Mouse (Mus musculus): ENCODE data around the gene Ngly1.

The Ngly1 gene

DNA sequence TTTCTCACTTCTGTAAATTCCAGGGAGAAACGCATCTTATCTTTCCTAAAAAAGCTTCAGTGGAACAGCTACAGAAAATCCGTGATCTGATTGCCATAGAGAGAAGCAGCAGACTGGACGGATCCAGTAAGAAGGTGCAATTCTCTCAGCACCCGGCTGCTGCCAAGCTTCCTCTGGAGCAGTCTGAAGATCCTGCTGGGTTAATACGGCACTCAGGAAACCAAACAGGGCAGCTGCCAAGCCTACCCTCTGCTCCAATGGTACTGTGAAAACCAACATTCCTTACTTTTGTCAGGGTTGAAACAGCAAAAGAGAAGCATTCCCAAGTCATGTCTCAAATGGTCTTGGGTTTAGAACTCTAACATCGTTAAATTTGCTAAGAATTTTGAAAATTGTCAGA, 11.5 kb downstream of the Ngly1 start:
- no peak for DNase-seq (ENCODE audit: low read depth, low spot score)

DNA sequence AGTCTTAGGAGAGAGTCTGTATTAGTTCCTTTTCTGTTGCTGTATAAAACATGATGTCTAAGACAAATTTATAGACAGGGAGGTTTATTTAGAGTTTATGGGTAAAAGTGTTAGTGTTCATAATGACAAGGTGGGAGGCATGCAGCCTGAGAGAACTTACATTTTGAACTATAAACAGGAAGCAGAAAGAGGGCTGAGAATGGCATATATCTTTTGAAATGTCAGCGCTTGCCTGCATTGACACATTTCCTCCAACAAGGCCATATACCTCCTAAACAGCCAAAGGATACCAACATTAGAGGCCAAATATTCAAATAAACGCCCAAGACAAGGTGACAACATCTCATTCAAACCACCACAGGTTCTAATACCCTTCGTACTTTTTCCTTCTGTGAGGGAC, 12.8 kb downstream of the Ngly1 start:
- DNase-seq (ENCODE audit: low read depth, low spot score): no peak

DNA sequence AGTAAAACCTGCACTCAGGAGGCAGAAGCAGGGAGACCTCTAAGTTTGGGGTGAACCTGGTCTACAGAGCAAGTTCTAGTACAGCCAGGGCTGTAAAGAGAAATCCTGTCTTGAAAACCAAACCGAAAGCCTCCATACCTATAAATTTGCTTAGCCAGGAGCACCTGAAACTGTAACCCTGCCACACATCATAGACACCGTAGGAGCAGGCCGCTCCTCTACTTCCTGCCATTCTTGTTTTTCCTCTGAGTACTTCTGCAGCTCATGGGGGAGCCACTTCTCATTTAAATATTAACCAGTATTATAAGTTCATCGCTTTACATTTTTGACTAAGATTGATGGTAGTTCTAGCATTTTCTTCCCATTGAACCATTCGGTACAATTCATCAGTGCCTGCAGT, 17.9 kb downstream of the Ngly1 start:
- DNase-seq (ENCODE audit: low read depth, low spot score): no peak

DNA sequence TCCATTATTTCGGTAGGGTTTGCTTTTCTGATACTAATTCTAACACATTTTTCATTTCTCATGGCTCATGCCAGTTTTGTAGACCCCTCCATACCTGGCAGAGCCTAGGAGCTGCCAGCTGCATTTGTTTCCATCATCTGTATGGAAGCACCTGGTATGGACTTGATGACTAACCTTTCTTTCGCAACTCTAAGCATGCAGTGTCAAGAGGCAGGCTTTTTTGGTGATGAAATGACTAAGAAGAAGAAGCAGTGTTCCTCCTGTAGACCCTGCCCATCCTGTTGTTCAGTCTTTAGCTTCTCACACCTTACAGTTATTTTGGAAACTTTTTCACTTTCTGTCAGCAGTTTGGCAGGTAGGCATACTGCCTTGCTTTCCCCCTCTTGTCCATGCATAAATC, 20.7 kb downstream of the Ngly1 start:
- DNase-seq (ENCODE audit: low read depth, low spot score): no peak

DNA sequence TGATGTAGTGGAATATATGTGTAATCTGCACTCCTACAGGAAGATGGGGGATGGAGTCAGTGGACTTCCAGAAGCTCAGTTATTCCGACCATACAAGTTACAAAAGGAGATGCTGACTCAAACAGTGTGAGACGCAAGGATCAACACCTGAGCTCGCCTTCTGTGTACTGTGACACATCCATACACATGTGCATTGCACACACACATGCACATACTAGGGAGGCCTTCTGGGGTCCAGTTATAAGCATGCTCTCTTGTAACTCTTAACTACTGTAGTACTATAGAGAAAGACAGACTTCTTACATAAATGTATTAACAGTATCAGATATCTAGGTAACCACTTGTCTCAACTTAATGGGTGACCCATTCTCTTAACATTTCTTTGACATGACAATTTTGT, 24.6 kb downstream of the Ngly1 start:
- no peak for DNase-seq (ENCODE audit: low read depth, low spot score)

DNA sequence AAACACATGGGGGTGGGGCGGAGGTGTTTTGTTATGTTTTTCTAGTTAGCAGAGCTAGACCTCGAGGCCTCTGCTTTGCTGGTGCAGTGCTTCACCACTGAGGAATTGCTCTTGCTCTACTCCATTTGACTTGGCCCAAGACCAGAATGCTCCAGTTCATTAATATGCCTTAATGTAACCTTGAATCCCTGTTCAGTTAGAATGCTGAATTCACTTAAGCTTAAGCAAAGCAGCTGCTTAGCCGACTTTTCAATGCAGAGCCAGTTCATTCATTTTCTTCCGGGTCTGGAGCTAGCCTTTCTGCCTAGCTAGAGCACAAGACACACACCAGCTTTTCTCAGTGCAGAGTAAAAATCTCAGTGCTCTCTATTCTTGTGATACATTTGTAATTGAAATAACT, 30.1 kb downstream of the Ngly1 start:
- DNase-seq (ENCODE audit: low read depth, low spot score): no peak

DNA sequence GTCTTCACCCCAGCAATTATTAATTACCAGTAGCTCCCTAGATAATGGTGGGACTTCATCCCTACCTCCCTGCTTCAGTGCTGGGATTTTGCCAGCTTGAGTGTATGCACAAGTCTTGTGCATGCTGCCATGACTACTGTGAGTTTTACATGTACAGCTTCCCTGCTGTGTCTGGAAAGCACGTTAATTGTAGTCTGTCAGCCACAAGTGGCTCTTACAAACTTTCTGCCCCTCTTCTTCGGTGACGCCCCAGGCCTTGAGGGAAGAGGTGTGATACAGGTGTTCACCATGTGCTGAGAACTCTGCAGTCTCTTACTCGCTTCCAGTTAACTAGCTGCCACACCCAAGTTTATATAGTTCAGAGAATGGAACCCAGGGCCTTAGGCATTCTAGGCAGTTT, 34.9 kb downstream of the Ngly1 start:
- peak; percentile 65 for DNase-seq (ENCODE audit: low read depth, low spot score)

DNA sequence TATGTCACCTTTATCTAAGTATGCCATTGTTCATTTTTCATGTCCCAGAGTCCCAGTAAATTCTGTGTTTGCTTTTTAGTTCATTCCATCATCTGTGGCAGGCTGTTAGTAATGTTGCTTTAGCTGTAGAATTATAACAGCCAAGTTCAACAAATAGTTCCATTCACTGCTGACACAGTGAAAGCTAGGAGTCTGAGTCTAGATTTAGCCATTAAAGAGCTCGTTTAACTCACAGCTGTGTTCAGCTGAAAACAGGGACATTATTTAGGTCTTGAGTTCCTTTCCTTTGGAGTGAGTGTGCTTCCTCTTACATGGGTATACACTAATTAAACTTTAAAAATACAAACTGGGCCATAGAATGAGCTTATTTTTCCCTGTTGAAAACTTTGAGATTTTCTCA, 43.3 kb downstream of the Ngly1 start:
- DNase-seq (ENCODE audit: low read depth, low spot score): no peak

DNA sequence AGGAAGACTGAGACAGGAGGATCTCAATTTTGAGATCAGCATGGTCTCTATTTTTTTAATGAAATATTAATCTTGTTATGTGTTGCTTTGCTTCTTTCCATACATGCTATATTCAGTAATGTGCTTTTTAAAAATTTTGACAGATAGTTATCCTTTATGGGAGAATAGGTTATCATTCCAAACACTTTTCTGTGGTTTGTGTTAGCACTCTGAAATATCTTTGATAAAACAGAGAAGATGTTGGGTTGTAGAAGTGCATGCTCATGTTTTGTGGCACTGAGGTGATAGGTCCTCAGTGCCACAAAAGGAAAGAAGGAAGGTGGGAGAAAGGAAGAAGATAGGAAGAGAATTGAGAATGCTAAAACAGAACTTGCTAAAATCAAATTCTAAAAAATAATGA, 43.9 kb downstream of the Ngly1 start:
- DNase-seq (ENCODE audit: low read depth, low spot score): no peak

DNA sequence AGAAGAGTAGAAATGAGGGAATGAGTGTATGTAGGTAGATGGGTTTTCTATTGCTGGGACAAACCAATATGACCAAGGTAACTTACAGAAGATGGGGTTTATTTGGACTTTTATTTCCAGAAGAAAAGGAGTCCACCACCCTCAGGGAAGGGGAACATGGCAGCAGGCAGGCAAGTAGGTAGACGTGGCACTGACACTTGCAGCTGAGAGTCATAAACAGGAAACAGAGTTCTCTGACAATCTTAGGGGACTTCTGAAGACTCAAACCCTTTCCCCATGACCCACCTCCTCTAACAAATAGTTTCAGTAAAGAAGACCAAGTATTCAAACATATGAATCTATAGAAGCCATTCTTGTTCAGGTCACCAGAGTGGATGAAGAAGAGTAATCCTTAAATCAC, 44.8 kb downstream of the Ngly1 start:
- no peak for DNase-seq (ENCODE audit: low read depth, low spot score)

DNA sequence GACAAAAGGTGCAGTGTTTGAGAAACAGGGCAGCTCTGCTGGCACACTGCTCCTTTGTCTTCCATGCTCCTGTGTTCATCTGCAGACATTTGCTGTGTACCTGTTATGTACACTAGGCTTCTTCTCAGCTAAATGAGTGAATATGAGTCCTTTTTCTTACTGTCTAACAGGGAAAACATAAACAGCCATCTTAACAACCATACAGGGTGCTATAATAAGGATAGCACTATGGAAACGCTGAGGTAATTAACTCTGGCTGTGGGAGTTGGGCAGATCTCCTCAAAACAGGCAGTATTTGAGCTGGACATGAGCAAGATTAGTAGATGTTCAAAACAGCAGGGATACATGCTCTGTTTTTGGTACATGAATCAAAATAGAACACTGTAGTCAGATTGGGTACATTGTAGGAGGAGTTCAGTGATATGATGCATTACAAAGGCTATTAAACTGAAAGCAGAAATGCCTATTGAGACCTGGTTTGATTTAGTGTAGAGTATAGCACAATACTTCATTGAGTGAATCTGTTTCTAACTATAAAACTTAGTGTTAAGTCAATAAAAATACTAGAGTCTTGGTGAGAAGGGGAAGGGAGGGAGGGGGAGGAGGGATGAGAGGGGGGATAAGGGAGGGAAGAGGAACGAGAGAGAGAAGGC, 47.9 kb downstream of the Ngly1 start:
- no peak for DNase-seq (ENCODE audit: low read depth, low spot score)

DNA sequence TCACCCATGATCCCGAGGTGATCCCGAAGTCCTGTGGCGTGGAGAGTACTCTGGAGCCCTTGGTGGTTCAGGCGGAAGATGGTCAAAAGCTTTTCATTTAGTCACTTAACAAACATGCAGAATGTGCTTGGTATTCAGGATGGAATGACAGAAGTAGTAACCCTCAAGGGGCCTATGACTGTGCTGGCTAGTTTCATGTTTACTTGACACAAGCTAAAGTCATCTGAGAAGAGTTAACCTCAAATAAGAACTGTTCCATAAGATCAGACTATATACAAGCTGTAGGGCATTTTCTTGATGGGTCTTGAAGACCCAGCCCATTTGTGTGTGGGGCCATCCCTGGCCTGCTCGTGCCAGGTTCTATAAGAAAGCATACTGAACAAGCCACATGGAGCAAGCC, 52.7 kb downstream of the Ngly1 start:
- DNase-seq (ENCODE audit: low read depth, low spot score): no peak

DNA sequence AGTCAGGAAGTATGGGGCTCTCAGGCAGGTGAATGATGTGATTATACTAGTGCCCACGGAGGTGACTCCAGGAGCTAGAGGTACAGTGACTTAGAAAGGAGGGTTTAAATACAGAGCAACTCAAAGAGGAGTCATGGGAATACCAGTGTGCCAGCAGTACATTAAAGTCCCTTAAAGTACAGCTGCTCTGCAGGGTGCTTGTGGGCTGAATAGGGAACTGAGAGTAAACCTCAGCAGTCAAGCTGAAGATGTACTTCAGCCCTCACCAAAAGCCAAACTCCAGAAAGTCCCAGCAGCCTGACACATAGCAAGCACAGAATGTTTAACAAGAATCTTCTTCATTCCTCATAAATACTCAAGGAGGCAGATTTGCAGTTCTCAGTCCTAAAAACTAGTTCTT, 53.6 kb downstream of the Ngly1 start:
- no peak for DNase-seq (ENCODE audit: low read depth, low spot score)

DNA sequence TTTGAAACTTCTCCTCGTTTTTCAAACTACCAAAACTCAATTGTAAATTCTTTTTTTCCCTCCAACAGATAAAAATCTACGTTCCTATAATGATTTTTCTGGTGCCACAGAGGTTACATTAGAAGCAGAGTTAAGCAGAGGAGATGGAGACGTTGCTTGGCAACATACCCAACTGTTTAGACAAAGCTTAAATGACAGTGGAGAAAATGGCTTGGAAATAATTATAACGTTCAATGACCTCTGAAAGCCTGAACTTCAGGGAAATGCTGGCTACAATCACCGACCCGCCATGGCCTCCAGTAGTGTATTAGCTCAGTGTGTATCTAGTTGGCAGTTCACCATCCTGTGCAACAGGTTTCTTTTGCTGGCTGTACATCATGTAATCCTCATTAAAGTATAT, 61.7 kb downstream of the Ngly1 start:
- no peak for DNase-seq (ENCODE audit: low read depth, low spot score)

DNA sequence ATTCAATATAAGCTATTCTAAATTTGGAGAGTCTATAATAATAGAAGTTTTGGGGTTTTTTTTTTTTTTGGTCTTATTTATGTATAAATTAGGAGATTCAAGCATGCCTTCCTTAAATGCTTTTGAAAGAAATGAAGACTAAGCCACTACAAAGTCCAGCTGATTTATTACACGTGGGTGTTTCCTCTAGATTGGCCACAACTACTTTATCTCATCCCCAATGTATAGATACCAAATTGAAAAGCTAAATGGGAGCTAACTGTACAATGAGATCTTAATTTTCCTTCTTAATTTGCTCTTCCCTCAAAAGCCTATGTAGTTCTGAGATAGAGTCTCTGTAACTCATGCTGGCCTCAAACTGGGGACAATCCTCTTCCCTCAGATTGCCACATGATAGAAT, 63.5 kb downstream of the Ngly1 start:
- DNase-seq (ENCODE audit: low read depth, low spot score): no peak

DNA sequence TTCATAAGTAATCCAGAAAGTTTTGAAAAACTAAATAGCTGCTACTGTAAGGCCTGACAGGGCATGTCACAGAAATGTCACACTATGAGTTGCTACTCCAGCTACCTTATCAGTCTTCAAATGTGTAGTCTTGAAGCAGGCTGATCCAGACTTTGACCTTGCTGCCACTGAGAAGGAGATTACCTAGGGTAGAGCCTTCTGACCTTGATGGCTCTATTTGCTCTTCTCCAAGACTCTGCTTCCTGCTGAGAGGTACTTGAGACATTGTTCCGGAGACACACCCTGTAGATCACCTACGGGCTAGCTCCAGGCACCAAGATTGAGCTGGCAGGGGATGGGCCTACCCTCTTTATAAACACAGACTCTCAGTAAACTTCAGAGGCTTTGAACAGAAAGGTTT, 64.0 kb downstream of the Ngly1 start:
- DNase-seq (ENCODE audit: low read depth, low spot score): peak; percentile 98

DNA sequence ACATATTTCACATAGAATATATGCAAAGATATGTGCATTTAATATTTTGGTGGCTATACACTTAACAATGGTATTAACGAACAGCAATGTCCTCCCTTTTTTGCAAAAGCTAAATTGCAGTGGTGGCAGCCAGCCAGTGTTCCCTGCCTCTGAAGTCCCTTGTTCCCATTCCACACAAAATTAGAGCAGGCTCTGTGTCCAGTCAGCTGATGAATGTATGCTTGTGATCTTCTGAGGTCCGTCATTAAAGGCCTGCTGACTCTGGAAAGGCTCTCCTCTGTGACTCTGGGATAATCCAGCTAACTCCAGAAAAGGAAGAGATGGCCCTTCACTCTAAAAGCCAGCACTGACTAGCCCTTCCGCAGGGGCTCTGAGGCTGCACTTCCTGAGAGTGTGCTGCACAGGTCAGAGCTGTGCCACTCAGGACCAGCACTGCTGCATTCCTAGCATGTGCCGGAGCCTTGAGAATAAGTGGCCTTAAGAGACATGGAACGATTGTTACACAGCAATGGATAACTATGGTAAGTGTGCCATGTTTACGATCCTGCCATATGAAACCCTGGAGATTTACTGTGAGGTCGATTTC, 64.9 kb downstream of the Ngly1 start:
- DNase-seq (ENCODE audit: low read depth, low spot score): peak; percentile 42

DNA sequence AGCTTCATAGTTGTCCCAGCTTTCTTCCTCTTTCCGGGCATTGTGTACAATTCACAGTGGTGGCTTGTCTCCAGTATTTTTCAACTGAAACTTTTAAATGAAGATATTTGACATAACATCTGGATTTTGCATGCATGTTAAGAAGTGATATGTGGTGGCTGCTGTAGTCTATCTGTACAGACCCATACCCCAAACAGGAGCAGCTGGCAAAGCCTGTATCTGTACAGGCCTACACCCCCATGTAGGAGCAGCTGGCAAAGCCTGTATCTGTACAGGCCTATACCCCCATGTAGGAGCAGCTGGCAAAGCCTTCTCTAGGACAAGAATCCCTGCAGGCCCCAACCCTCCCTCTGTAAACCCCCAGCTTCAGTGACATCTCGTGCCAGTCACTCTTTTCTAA, 65.8 kb downstream of the Ngly1 start:
- DNase-seq (ENCODE audit: low read depth, low spot score): no peak

DNA sequence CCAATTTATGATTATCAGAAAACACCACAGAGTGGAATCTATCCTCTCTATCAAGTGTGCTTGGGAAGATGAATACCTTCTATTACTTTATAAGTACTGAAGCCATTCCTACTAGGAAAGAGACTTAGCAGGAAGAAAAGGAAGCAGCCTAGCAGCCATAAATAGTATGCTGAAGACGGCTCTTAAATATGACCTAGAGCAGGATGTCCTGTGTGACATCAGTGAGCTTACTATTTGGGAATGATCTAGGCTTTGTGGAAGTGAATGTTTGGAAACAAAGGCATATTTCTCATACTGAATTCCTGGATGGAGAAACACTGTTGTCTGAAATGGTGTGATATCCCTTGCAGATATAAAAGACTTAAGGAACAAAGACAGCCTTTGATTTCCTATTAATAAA, 67.6 kb downstream of the Ngly1 start:
- DNase-seq (ENCODE audit: low read depth, low spot score): no peak

DNA sequence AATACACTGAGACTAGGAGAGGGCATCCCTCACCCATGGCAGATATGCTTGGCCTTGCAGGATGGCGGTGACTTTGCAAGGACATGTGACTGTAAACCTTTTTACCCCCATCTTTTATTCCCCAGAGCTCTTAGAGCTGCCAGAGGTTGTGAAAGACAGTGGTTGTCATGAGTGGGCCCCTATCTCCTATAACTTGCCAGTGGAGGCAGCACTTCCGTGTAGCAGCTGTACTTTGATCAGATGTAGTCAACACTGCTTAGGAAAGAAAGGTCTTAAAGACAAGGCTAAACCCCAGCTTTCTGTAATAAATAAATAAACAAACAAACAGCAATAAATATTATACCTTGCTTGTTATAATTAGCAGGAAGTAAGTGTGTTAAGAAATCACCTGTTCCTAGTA, 70.7 kb downstream of the Ngly1 start:
- DNase-seq (ENCODE audit: low read depth, low spot score): no peak

DNA sequence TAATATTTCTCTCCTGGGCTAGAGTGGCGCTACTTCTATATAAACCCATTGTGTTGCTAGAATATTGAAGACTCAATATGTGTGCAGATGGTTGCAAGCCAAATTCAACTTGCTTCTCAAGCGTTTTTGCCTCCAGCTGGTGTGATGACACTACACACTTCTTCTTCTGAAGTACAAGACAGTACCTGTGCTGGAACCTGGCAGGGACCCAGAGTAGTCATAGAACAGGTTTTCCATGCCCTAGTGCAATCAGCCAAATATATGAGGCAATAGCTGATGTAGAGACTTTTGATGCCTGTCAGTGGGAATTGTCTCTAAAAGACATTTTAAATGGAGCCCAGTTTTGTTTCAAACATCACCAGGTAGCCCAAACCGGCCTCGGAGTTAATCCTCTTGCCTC, 75.3 kb downstream of the Ngly1 start:
- DNase-seq (ENCODE audit: low read depth, low spot score): no peak

DNA sequence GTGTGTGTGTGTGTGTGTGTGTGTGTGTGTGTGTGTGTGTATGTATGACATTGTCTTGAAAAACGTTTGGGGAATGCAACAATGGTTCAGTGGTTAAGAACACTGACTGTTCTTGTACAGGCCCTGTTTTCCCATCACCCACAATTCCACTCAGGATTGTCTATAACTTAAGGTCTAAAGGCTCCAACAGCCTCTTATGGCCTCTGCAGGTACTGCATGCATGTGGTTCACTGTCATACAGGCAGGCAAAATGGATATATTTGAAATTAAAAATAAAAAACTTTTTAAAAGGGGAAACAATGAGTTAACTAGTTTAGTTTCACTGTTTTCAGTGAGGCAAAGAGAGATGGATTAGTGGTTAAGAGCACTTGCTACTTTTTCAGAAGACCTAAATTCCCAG, 76.1 kb downstream of the Ngly1 start:
- peak; percentile 38 for DNase-seq (ENCODE audit: low read depth, low spot score)

DNA sequence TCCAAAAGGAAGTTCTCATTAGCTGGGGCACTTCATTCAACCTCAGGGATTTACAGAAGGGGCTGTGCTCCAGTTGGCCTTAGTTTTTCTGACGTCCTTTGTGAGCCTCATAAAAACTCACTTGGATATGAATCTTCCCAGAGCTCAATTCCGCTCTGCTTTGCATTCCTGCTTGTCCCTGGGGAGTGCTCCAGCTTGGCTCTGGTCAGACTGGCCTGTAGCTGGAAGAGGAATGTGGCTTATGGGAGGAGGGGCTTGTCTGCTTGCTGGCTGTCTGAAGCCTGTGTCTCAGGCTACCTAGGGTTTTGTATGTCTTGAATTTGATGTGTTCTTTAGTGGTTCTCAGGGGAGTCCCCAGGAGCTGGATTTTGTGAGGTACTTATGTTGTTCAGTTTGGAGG, 79.5 kb downstream of the Ngly1 start:
- DNase-seq (ENCODE audit: low read depth, low spot score): peak; percentile 57

DNA sequence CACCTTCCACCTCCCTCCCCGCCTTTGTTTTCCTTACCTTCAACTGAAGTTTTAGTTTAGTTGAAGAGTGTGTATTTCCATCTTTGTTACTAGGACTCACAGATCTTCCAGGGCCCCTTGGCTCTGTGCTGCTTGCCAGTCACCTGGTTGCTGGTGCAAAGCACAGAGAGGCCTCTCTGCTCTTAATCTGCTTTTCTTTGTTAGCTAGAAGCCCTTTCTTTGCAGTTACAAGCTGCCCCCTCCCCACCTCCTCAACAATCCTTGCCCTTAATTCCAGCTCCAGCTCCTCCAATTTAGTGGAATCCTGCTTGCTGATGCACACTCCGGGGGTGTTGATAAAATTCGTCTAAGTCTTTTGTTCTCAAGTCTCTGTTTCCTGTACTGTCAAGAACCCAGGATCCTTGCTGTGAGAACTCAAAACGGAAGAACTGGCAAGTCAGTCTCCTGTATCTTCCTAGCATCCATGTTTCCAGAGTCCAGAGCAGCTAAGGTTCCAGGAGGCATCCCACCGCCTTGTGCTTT, 79.9 kb downstream of the Ngly1 start:
- DNase-seq (ENCODE audit: low read depth, low spot score): peak; percentile 94

Data from R1 (cell line).